Mouse (Mus musculus): ENCODE results near the gene Card10. TPM values are rescaled to one million over a fixed set of nuclear protein-coding genes. Genes with fewer than 3 reads are reported as not detected.

Card10 gene
- polyA plus RNA-seq, 1 experiment = 5.9 TPM

DNA sequence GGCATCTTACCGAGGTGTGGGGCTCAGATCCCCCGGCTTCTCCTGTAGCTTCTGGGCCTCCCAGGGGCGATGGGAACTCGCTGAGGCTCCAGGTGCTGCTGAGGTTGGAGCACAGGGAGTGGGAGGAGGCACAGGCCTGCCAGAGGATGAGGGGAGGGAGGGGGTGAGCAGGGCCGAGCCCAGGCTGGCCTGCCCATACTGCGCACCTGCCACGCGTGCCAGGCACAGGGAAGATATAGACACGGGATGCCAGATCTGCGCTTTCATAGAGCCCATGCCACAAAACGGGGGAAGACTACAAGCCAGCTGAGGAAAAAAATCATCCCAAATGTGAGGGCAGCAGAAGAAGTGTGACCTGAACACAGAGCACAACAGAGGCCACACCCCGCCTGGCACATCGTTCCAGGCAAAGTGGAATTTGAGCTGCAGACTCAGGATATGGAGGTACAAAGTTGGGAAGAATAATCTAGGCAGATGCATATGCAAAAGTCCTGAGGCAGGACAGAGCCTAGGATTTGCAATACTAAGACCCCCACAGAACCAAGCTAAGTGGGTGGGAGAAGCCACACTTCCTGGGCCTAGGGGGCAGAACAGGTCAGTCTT, 13.0 kb downstream of the Card10 start:
- Histone ChIP-seq H3K4me3 (ENCODE audit: insufficient read depth, low read length) (no peak overlapping the region), H3K4me1 (ENCODE audit: control insufficient read depth, insufficient read depth, low read length) (peaks cover 8% of the 10 kb centered on the region; the same call in 1 of the 2 replicates), H3K27ac (ENCODE audit: insufficient read depth, low read length) (no peak overlapping the region)
- TF ChIP-seq POLR2A (IDR thresholded peaks at IDR 0.05; ENCODE audit: low read depth, low read length) = no peak
- TF ChIP-seq CTCF (IDR thresholded peaks at IDR 0.05; ENCODE audit: borderline replicate concordance, insufficient read depth, low read length) = no peak

GRCm38 (mm10) chr15:78788042-78788441, 14.8 kb downstream of the Card10 start:
- H3K4me1 ChIP-seq (ENCODE audit: control insufficient read depth, insufficient read depth, low read length) = peaks cover 8% of the 10 kb centered on the region; the same call in 1 of the 2 replicates
- no peak overlapping the region for H3K27ac ChIP-seq (ENCODE audit: insufficient read depth, low read length)
- H3K4me3 ChIP-seq (ENCODE audit: insufficient read depth, low read length) = no peak overlapping the region
- TF ChIP-seq POLR2A (IDR thresholded peaks at IDR 0.05; ENCODE audit: low read depth, low read length) = no peak
- no peak for TF ChIP-seq CTCF (IDR thresholded peaks at IDR 0.05; ENCODE audit: borderline replicate concordance, insufficient read depth, low read length)

- H3K27ac ChIP-seq (ENCODE audit: insufficient read depth, low read length) = no peak overlapping the region
- no peak overlapping the region for H3K4me3 ChIP-seq (ENCODE audit: insufficient read depth, low read length)
- peaks cover 8% of the 10 kb centered on the region; the same call in 1 of the 2 replicates for H3K4me1 ChIP-seq (ENCODE audit: control insufficient read depth, insufficient read depth, low read length)
- no peak for TF ChIP-seq POLR2A (IDR thresholded peaks at IDR 0.05; ENCODE audit: low read depth, low read length)
- TF ChIP-seq CTCF (IDR thresholded peaks at IDR 0.05; ENCODE audit: borderline replicate concordance, insufficient read depth, low read length) = no peak
These were observed 15.5 kb downstream of the Card10 start for GRCm38 (mm10) chr15:78787287-78787856.

DNA sequence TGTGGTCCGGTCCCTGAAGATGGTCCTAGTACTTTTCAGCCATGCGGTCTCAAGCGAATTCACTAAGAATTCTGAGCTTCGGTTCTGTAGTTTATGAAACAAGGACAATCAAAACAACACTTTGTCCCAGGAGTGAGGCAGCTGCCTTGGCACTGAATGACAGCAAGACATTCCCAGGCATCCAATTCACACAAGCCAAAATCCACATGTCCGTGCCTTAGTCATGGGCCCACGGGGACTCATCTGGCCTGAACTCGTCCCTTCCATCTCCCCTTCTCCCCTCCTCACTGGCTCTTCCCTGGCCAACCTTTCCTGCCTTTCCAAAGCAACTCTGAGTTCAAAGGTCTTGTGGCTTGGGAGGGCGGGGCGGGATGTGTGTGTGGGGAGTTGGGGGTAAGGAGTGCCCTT, 16.4 kb downstream of the Card10 start:
- H3K4me3 ChIP-seq (ENCODE audit: insufficient read depth, low read length) = no peak overlapping the region
- H3K4me1 ChIP-seq (ENCODE audit: control insufficient read depth, insufficient read depth, low read length) = peaks cover 8% of the 10 kb centered on the region; the same call in 1 of the 2 replicates
- H3K27ac ChIP-seq (ENCODE audit: insufficient read depth, low read length) = no peak overlapping the region
- TF ChIP-seq POLR2A (IDR thresholded peaks at IDR 0.05; ENCODE audit: low read depth, low read length) (no peak), CTCF (IDR thresholded peaks at IDR 0.05; ENCODE audit: borderline replicate concordance, insufficient read depth, low read length) (no peak)

DNA sequence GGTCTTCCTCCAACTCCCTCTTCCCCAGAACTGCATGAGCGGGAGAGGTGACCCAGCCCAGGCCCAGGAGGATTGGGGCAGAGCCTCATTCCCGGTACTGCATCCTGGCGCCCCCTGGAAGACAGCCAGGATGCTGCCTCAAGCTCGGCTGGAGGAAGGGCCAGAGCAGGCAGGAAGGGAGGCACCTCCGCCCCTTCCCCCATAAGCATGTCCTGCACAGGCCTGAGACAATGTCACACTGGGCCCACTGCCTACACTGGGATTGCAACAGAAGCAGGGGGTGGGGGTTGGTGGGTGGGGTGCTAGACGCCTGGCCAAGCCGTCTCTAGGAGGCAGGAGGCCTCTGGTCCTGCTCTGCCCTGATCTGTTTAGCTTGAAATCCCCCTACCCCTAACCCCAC, 16.9 kb downstream of the Card10 start:
- TF ChIP-seq CTCF (IDR thresholded peaks at IDR 0.05; ENCODE audit: borderline replicate concordance, insufficient read depth, low read length) = no peak
- no peak for TF ChIP-seq POLR2A (IDR thresholded peaks at IDR 0.05; ENCODE audit: low read depth, low read length)
- Histone ChIP-seq H3K4me3 (ENCODE audit: insufficient read depth, low read length) (no peak overlapping the region), H3K4me1 (ENCODE audit: control insufficient read depth, insufficient read depth, low read length) (peaks cover 8% of the 10 kb centered on the region; the same call in 1 of the 2 replicates), H3K27ac (ENCODE audit: insufficient read depth, low read length) (no peak overlapping the region)

GRCm38 (mm10) chr15:78785258-78785657, 17.6 kb downstream of the Card10 start:
- Histone ChIP-seq H3K27ac (ENCODE audit: insufficient read depth, low read length) (no peak overlapping the region), H3K4me1 (ENCODE audit: control insufficient read depth, insufficient read depth, low read length) (peaks cover 8% of the 10 kb centered on the region; the same call in 1 of the 2 replicates), H3K4me3 (ENCODE audit: insufficient read depth, low read length) (no peak overlapping the region)
- TF ChIP-seq CTCF (IDR thresholded peaks at IDR 0.05; ENCODE audit: borderline replicate concordance, insufficient read depth, low read length) (no peak), POLR2A (IDR thresholded peaks at IDR 0.05; ENCODE audit: low read depth, low read length) (no peak)

DNA sequence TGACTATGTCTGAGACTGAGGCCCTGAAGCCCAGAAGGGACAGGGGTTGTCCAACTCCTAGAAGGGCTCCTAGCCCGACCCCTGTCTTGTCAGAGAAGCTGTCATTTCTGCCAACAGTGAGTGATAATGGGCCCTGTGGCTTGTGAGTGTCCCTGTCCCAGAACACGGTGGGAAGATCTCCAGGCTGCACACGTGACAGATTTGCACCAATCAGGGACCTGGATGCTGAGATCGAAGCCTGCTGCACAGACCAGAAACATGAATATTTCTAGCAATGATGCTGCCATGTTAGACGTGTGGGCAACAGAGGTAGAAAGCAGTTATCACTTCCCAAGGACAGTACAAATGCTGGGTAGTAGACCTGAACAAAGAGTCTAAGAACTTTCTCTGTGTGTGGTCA, 18.3 kb downstream of the Card10 start:
- Histone ChIP-seq H3K4me1 (ENCODE audit: control insufficient read depth, insufficient read depth, low read length) (peaks cover 8% of the 10 kb centered on the region; the same call in 1 of the 2 replicates), H3K27ac (ENCODE audit: insufficient read depth, low read length) (no peak overlapping the region), H3K4me3 (ENCODE audit: insufficient read depth, low read length) (no peak overlapping the region)
- TF ChIP-seq CTCF (IDR thresholded peaks at IDR 0.05; ENCODE audit: borderline replicate concordance, insufficient read depth, low read length) (no peak), POLR2A (IDR thresholded peaks at IDR 0.05; ENCODE audit: low read depth, low read length) (no peak)

DNA sequence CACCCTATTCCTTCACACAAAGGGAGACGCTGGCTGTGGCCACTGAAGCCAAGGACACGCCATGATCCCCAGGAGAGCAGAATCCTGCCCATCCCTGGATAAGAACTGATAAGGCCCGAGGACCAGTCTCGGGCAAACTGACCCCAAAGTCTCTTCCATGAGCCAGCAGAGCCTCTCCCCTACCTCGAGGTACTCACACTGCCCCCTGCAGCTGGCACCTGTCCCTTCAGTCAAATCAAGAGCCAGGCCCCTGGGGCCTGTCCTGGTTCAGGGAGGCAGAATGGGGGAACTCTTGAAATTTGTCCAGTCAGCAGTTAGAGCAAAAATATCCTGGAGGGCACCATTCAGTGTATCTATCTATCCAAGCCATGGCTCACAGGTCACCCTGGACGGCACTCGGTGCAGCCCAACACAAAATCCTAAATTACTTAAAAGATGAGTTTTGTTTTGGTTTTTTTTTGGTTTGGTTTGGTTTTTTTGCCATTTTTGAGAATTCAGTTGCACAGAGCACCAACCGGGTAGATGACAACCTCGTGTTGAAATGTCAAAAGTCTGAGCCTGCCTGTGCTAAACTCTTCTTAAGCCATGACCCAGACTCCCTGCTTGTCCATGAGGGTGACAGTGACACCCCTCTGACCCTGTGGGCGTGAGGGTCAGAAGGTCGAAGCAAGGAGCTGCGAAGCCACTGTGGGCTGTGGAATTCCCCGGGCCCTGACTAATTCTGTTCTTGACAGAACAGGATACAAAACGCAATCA, 20.3 kb downstream of the Card10 start:
- Histone ChIP-seq H3K4me3 (ENCODE audit: insufficient read depth, low read length) (no peak overlapping the region), H3K27ac (ENCODE audit: insufficient read depth, low read length) (no peak overlapping the region), H3K4me1 (ENCODE audit: control insufficient read depth, insufficient read depth, low read length) (peaks cover 8% of the 10 kb centered on the region; the same call in 1 of the 2 replicates)
- TF ChIP-seq CTCF (IDR thresholded peaks at IDR 0.05; ENCODE audit: borderline replicate concordance, insufficient read depth, low read length) = no peak
- no peak for TF ChIP-seq POLR2A (IDR thresholded peaks at IDR 0.05; ENCODE audit: low read depth, low read length)

- Histone ChIP-seq H3K4me3 (ENCODE audit: insufficient read depth, low read length) (no peak overlapping the region), H3K4me1 (ENCODE audit: control insufficient read depth, insufficient read depth, low read length) (0 out of 2 replicates have a peak, but pooled peaks cover 2% of the 10 kb centered on the region), H3K27ac (ENCODE audit: insufficient read depth, low read length) (no peak overlapping the region)
- TF ChIP-seq POLR2A (IDR thresholded peaks at IDR 0.05; ENCODE audit: low read depth, low read length) (no peak), CTCF (IDR thresholded peaks at IDR 0.05; ENCODE audit: borderline replicate concordance, insufficient read depth, low read length) (no peak)
These were observed 21.9 kb downstream of the Card10 start for GRCm38 (mm10) chr15:78780908-78781307.

- Histone ChIP-seq H3K4me3 (ENCODE audit: insufficient read depth, low read length) (no peak overlapping the region), H3K27ac (ENCODE audit: insufficient read depth, low read length) (no peak overlapping the region), H3K4me1 (ENCODE audit: control insufficient read depth, insufficient read depth, low read length) (no peaks in the 10 kb centered on the region)
- TF ChIP-seq CTCF (IDR thresholded peaks at IDR 0.05; ENCODE audit: borderline replicate concordance, insufficient read depth, low read length) (no peak), POLR2A (IDR thresholded peaks at IDR 0.05; ENCODE audit: low read depth, low read length) (no peak)
These were observed 22.5 kb downstream of the Card10 start for GRCm38 (mm10) chr15:78780359-78780758.

Data from embryonic fibroblast, embryonic 13.5 days (primary cell).